Mouse (Mus musculus) limb, embryonic 15.5 days (tissue): ENCODE results near the gene Coq10a. TPM values are rescaled to one million over a fixed set of nuclear protein-coding genes. Genes with fewer than 3 reads are reported as not detected.

Source experiments
- ATAC-seq: fragments of 200-750 bp; cut with Nextera tagmentation; 2 replicates; pipeline ENCODE4 v1.8.0; 2017; ENCODE audit warnings: low read depth, moderate TSS enrichment; ENCODE audit not compliant: insufficient number of reproducible peaks, low FRiP score, low TSS enrichment
- H3K27ac ChIP-seq: fragments of 300-500 bp; sonication (generic); 2 replicates; pipeline ENCODE4 v1.5.1; 2015; ENCODE audit warnings: moderate library complexity, mild to moderate bottlenecking, inconsistent platforms
- H3K27me3 ChIP-seq: fragments of 300-500 bp; sonication (generic); 2 replicates; pipeline ENCODE4 v1.6.1; 2015; ENCODE audit warnings: inconsistent platforms
- H3K36me3 ChIP-seq: fragments of 300-500 bp; sonication (generic); 2 replicates; pipeline ENCODE4 v1.6.1; 2015; ENCODE audit warnings: inconsistent platforms
- H3K4me1 ChIP-seq: fragments of 300-500 bp; sonication (generic); 2 replicates; pipeline ENCODE4 v1.6.1; 2015; ENCODE audit warnings: inconsistent platforms
- H3K4me2 ChIP-seq: fragments of 300-500 bp; sonication (generic); 2 replicates; pipeline ENCODE4 v1.6.1; 2015; ENCODE audit warnings: mild to moderate bottlenecking, inconsistent platforms
- H3K4me3 ChIP-seq: fragments of 300-500 bp; sonication (generic); 2 replicates; pipeline ENCODE4 v1.5.1; 2015; ENCODE audit warnings: mild to moderate bottlenecking, inconsistent platforms
- H3K9ac ChIP-seq: fragments of 300-500 bp; sonication (generic); 2 replicates; pipeline ENCODE4 v1.6.1; 2015; ENCODE audit warnings: inconsistent platforms
- H3K9me3 ChIP-seq: fragments of 300-500 bp; sonication (generic); 2 replicates; pipeline ENCODE4 v1.6.1; 2016; ENCODE audit warnings: inconsistent platforms
- WGBS: fragments of 180-500 bp; shearing (Covaris S2); methylation state at CpG from one replicate; pipeline ENCODE4 v1.1.7; 2015; 5-methylcytosine and 5-hydroxymethylcytosine counted together
- polyA plus RNA-seq: library from polyadenylated mRNA; unstranded; fragments of >200 nt; fragmentation: Nextera tagmentation; extraction: Ambion mirVana; gene quantifications from 2 replicates; pipeline ENCODE4 v1.2.1, GENCODE M21; 2015

Gene Coq10a
- polyA plus RNA-seq, 1 experiment from 2014 or later, result 13.4 TPM

- Histone ChIP-seq H3K4me3 (no peak overlapping the region), H3K4me2 (no peak overlapping the region), H3K27me3 (no peaks in the 10 kb centered on the region), H3K9ac (no peak overlapping the region), H3K4me1 (peaks cover 26% of the 10 kb centered on the region), H3K36me3 (peaks cover 59% of the 10 kb centered on the region), H3K9me3 (no peaks in the 10 kb centered on the region), H3K27ac (no peak overlapping the region)
- WGBS, result 93% methylated on average over 7 of the region's 7 CpGs
- no peak for ATAC-seq
Measured at GRCm38 (mm10) chr10:128379260-128379659, 10.5 kb upstream of the Coq10a start.

DNA sequence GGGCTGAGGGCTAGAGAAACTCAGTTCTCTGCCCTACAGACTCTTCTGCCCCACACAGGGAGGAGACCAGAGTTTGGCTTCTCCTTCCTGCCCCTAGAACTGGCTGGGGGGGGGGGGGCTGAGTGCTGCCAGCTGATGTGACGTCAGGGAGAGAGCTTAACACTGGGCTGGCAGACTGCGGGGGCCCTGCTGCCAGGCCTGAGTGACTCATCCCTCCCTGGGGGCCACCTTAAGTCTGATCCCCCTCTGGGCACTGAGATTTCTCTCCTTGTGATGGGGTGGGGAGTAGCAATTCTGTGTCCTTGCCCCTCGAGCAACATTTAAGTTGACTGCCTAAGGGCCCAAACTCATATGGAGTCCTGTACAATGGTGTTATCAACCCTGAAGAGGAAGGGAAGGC is 9.7 kb upstream of the Coq10a start:
- H3K36me3 ChIP-seq, result peaks cover 51% of the 10 kb centered on the region
- H3K4me2 ChIP-seq, result peak overlapping the region; percentile 80
- peak overlapping the region; percentile 87 for H3K4me3 ChIP-seq
- H3K9ac ChIP-seq, result 0 out of 2 replicates have a peak overlapping the region, but pooled peaks have one; percentile 96
- H3K27me3 ChIP-seq, result no peaks in the 10 kb centered on the region
- ATAC-seq, result no peak
- WGBS, result 82% methylated on average over 3 of the region's 3 CpGs
- H3K4me1 ChIP-seq, result peaks cover 26% of the 10 kb centered on the region
- no peaks in the 10 kb centered on the region for H3K9me3 ChIP-seq
- peak overlapping the region; percentile 96; the same call in 1 of the 2 replicates for H3K27ac ChIP-seq

GRCm38 (mm10) chr10:128377940-128378448 is 9.2 kb upstream of the Coq10a start:
- Histone ChIP-seq H3K27me3 (no peaks in the 10 kb centered on the region), H3K27ac (peak overlapping the region; percentile 96), H3K9ac (peak overlapping the region; percentile 96), H3K36me3 (peaks cover 47% of the 10 kb centered on the region), H3K9me3 (no peaks in the 10 kb centered on the region), H3K4me1 (peaks cover 26% of the 10 kb centered on the region), H3K4me2 (peak overlapping the region; percentile 80), H3K4me3 (peak overlapping the region; percentile 87)
- no peak for ATAC-seq
- 53% methylated on average over 14 of the region's 14 CpGs for WGBS

DNA sequence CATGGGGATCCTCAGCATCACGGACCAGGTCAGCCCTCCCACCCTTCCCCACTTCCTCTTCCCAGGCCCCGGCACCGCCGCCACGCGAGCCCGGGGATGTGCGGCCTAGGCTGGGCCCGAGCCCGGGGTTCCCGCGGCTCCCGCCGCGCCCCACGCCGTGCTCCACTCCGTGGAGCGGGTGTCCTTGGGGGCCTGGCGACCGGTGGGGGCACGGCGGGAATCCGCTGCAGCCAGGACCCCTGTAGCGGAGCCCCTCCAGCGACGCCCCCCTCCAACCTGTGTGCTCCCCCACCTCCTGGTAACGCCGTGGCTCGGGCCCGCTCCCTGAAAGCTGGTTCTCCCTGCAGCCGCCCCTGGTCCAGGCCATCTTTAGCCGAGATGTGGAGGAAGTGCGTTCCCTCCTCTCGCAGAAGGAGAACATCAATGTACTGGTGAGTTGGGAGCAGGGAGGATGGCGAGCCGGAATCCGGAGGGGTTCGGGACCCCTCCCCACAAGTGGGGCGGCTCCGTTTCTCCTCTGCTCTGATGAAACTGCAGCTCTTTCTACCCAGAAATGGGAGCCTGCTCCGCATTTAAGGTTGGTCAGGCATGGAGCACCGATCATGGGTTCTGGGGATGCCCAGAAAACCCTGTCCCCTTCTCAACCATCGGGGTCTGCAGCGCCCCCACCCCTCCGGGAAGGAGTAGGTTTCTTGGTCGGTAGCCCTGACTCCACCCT is 8.6 kb upstream of the Coq10a start:
- Histone ChIP-seq H3K9ac (peak overlapping the region; percentile 96), H3K4me2 (peak overlapping the region; percentile 80), H3K9me3 (no peaks in the 10 kb centered on the region), H3K27ac (peak overlapping the region; percentile 96), H3K36me3 (peaks cover 41% of the 10 kb centered on the region), H3K27me3 (no peaks in the 10 kb centered on the region), H3K4me1 (peaks cover 26% of the 10 kb centered on the region), H3K4me3 (peak overlapping the region; percentile 87)
- peak; percentile 75 for ATAC-seq
- WGBS, result under 1% methylated on average over 47 of the region's 47 CpGs

DNA sequence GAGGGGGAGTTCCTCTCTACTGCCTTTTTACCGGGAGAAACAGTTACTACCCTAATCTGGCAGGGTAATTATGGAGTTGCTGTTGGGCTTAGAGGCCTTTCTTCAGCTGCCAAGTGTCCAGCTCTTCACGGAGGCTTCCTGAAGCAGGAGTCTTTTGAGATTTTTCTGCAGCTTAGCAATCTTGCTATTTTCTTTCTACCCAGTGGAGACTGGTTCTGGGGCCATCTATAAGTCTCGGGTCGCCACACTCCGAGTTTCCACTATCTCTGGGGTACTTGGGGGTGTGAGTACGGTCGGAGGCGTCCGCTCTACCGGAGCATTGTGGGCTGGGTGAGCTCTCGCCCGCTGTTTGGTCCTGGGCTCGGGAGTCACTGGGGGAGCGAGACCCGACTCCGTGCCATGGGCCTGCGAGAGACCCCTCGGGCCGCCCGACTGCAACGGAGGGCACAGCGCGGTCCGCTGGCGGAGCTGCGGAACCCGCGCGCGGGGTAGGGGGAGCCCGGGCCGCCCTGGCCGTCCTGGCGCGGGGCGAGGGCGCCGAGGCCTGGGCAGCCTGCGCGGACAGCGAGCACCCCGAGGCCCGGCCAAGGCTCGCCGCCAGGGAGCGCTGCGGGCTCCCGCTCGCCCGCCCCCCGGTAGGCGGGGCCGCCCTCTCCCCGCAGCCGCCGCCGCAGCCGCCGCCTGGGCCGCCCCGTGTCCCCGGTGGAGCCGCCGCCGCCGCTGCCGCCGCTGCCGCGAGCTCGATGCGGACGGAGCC is 7.8 kb upstream of the Coq10a start, which contains the start of gene Ankrd52:
Gene Ankrd52, plus strand, starts transcription at position 661 of the 757 bp plus-strand sequence.
- Histone ChIP-seq H3K27me3 (no peaks in the 10 kb centered on the region), H3K9me3 (no peaks in the 10 kb centered on the region), H3K4me2 (peak within 1 kb of the TSS; percentile 80), H3K4me3 (peak within 1 kb of the TSS; percentile 87), H3K4me1 (peaks cover 26% of the 10 kb centered on the region), H3K36me3 (peaks cover 33% of the 10 kb centered on the region), H3K9ac (peak within 1 kb of the TSS; percentile 96), H3K27ac (peak within 1 kb of the TSS; percentile 96)
- ATAC-seq, result peak; percentile 87
- WGBS, result 0% methylated on average over 41 of the region's 73 CpGs

DNA sequence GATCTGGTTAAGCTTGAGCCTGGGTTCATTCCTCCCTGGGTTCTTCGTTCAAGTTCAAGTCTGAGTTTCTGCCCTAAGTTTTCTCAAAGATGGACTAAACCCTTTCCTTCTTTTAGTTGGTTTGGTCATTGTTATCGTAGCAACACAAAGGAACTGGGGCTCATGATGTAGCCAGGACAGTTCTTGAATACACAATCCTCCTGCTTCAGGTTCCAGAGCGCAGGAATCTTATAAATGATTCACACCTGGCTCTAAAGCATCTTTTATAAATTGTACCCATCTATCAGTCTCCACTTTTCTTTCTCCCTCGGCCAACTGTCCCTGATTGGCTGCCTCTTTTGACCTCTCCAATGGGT is 7.3 kb upstream of the Coq10a start:
- peak overlapping the region; percentile 87 for H3K4me3 ChIP-seq
- H3K9ac ChIP-seq, result peak overlapping the region; percentile 96; the same call in 1 of the 2 replicates
- no peaks in the 10 kb centered on the region for H3K9me3 ChIP-seq
- no peaks in the 10 kb centered on the region for H3K27me3 ChIP-seq
- peak overlapping the region; percentile 80 for H3K4me2 ChIP-seq
- 48% methylated on average over 4 of the region's 4 CpGs for WGBS
- peak overlapping the region; percentile 96 for H3K27ac ChIP-seq
- H3K4me1 ChIP-seq, result peaks cover 26% of the 10 kb centered on the region
- H3K36me3 ChIP-seq, result peaks cover 29% of the 10 kb centered on the region
- ATAC-seq, result no peak

DNA sequence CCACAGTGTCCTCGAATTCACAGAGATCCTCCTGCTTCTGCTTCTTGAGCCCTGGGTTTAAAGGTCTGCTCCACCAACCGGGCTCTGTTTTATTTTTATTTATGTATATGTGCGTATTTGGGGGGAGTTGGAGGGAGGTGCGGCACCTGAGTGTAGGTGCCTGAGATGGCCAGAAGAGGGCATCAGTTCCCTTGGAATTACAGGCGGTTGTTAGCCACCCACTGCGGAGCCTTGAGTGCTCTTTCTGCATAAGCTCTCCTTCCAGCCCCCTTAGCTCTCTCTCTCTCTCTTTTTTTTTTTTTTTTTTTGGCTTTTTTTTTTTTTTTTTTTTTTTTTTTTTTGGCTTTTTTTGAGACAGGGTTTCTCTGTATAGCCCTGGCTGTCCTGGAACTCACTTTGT is 5.6 kb upstream of the Coq10a start:
- H3K4me2 ChIP-seq, result no peak overlapping the region
- H3K9ac ChIP-seq, result no peak overlapping the region
- H3K27ac ChIP-seq, result no peak overlapping the region
- peaks cover 13% of the 10 kb centered on the region for H3K36me3 ChIP-seq
- H3K27me3 ChIP-seq, result no peaks in the 10 kb centered on the region
- WGBS, result 78% methylated on average over 6 of the region's 6 CpGs
- no peaks in the 10 kb centered on the region for H3K9me3 ChIP-seq
- H3K4me1 ChIP-seq, result peaks cover 27% of the 10 kb centered on the region
- ATAC-seq, result no peak
- no peak overlapping the region for H3K4me3 ChIP-seq

DNA sequence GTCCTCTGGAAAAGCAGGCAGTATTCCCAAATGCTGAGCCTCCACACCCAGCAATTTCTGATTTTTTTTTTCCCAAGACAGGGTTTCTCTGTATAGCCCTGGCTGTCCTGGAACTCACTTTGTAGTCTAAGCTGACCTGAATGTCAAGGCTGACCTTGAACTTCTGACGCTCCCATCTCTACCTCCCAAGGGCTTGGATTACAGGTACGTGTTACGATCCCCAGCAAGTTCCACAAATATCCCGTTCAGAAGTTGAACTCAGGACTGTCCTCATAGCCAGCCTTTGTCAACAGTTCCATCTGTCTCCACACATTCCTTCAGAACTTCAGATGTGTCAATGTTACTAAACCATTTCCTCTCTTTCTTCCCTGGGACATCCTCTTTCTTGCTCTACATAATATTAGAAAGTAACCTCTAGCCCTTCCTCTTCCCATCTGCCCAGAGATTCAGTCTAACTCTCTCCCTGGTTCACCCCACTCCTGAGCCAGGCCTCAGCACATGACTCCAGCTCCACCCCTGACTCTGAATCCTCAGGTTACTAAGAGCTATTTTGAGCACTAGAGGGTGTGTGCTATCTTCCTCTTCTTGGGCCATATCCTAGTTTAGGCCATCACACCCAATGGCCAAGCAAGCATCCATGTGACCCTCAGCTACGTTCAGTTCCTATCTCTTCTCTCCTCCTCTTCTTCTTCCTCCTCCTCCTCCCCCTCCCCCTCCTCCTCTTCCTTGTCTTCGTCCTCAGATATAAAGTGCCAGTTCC is 4.4 kb upstream of the Coq10a start:
- Histone ChIP-seq H3K9ac (no peak overlapping the region), H3K9me3 (no peaks in the 10 kb centered on the region), H3K4me2 (no peak overlapping the region), H3K27me3 (no peaks in the 10 kb centered on the region), H3K4me3 (no peak overlapping the region), H3K36me3 (peaks cover under 1% of the 10 kb centered on the region; the same call in 1 of the 2 replicates), H3K4me1 (peaks cover 17% of the 10 kb centered on the region), H3K27ac (no peak overlapping the region)
- no peak for ATAC-seq
- WGBS, result 78% methylated on average over 6 of the region's 6 CpGs

DNA sequence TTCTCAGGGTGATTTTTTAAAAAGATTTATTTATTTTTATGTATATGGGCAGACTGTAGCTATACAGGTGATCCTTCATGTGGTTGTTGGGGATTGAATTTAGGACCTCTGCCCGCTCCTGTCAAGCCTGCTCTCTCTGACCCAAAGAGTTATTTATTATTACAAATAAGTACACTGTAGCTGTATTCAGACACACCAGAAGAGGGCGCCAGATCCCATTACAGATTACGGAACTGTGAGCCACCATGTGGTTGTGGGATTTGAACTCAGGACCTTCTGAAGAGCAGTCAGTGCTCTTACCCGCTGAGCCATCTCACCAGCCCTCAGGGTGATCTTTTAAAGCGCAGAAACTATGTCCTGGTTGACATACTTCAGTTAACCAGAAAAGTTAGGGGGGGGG is 3.3 kb upstream of the Coq10a start:
- H3K36me3 ChIP-seq, result no peaks in the 10 kb centered on the region

DNA sequence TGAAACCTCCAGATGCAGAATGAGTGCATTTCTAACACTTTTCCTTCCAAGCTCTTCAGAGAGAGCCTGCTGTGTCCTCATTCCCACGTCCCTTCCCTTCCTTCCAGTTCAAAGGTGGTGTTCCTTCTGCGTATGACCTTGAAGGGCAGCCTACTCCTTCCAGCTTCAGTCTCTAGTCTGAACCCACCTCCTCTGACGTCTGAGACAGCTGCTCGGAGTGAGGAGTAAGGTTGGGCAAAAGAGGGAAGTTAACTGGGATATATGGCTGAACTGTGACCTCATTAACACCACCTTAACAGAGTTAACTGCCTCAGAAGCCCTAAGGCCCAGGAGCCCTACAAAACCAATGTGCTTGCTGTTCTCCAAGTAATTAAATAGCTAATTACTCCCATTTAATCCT is 1.8 kb upstream of the Coq10a start:
- Histone ChIP-seq H3K4me1 (peaks cover 13% of the 10 kb centered on the region), H3K4me2 (no peak overlapping the region), H3K27ac (no peak overlapping the region), H3K4me3 (no peak overlapping the region), H3K9ac (no peak overlapping the region), H3K36me3 (peaks cover 1% of the 10 kb centered on the region; the same call in 1 of the 2 replicates), H3K9me3 (no peaks in the 10 kb centered on the region), H3K27me3 (no peaks in the 10 kb centered on the region)
- WGBS, result 17% methylated on average over 4 of the region's 4 CpGs
- no peak for ATAC-seq

More for the DNA sequence above, 3.3 kb upstream of the Coq10a start:
- Histone ChIP-seq H3K4me1 (peaks cover 19% of the 10 kb centered on the region), H3K9ac (no peak overlapping the region), H3K4me2 (no peak overlapping the region), H3K27me3 (no peaks in the 10 kb centered on the region), H3K4me3 (no peak overlapping the region), H3K9me3 (no peaks in the 10 kb centered on the region), H3K27ac (no peak overlapping the region)
- 77% methylated on average over 5 of the region's 5 CpGs for WGBS
- no peak for ATAC-seq

DNA sequence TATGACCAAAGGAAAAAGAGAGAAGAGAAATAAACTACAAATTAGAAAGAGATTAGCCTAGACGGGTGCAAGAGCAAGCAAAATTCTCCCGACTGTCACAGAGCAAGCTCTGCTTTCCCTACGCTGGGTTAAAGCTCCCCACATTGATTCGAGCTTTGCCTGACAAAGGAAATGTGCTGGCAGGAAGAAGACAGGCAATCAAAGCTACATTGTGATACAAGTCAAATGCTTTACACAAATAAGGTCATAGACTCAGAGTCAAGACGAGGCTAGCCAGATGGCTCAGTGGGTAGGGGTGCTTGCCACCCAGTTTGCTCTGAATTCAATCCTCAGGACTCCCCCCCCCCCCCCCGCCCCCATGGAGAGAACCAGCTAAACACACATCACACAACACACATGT is 1.2 kb upstream of the Coq10a start:
- no peak overlapping the region for H3K4me3 ChIP-seq
- no peak overlapping the region for H3K4me2 ChIP-seq
- no peaks in the 10 kb centered on the region for H3K27me3 ChIP-seq
- WGBS, result 64% methylated on average over 5 of the region's 6 CpGs
- H3K9me3 ChIP-seq, result no peaks in the 10 kb centered on the region
- H3K4me1 ChIP-seq, result peaks cover 13% of the 10 kb centered on the region
- H3K27ac ChIP-seq, result no peak overlapping the region
- H3K9ac ChIP-seq, result no peak overlapping the region
- no peak for ATAC-seq
- peaks cover 7% of the 10 kb centered on the region; the same call in 1 of the 2 replicates for H3K36me3 ChIP-seq
